Mouse (Mus musculus): Measurements from ENCODE around the gene 4930519P11Rik. TPM values are rescaled to one million over a fixed set of nuclear protein-coding genes. Genes with fewer than 3 reads are reported as not detected.

Gene 4930519P11Rik
- total and polyA plus RNA-seq, 2 experiments from 2014 or later = not detected

DNA sequence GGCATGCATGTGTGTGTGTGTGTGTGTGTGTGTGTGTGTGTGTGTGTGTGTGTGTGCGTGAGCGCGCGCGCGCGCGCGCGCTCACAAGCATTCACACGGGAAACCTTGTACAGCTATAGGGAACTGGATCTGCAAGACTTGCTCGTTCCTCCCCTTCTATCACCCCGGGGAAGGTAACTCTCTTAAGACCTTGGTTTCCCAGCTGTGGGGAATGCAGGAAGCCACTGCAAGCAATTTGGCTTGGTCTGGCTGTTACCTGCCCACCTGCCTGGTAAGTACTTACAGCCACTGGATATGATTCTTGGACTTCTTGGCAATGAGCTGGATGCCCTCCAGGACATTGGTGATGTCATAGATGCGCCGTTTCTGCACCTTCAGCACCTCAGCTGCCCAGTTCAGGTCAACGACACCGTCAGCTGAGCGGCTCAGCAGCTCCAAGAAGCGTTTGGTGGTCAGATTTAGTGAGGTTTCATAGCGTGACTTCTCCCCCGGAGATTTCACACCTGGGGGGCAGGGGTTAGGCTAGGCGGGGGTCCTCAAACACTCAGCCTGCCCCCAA lies 49.5 kb downstream of the 4930519P11Rik start:
- whole genome bisulfite sequencing = 89% methylated on average over 22 of the region's 22 CpGs
- H3K36me3 ChIP-seq (replicated peaks; ENCODE audit: control insufficient read depth, insufficient read depth, low read length) = 0 out of 2 replicates have a peak, but pooled peaks cover 10% of the 10 kb centered on the region
- DNase-seq (ENCODE audit: low spot score) (no peak), ATAC-seq (ENCODE audit: insufficient read depth, low read depth) (no peak)
- no peak overlapping the region for H3K4me2 ChIP-seq (ENCODE audit: low read depth, low read length)
- peaks cover 20% of the 10 kb centered on the region; the same call in 1 of the 2 replicates for H3K4me1 ChIP-seq (ENCODE audit: control insufficient read depth, insufficient read depth)
- H3K9me3 ChIP-seq (replicated peaks; ENCODE audit: control insufficient read depth, low read length) = no peaks in the 10 kb centered on the region
- H3K4me3 ChIP-seq (ENCODE audit: low read depth, low read length) = no peak overlapping the region
- TF ChIP-seq EP300 (IDR thresholded peaks at IDR 0.05; ENCODE audit: low read depth) = no peak
- no peak overlapping the region for H3K9ac ChIP-seq (replicated peaks; ENCODE audit: low read depth, low read length)
- H3K27ac ChIP-seq (ENCODE audit: low read depth) = no peak overlapping the region
- H3K27me3 ChIP-seq (ENCODE audit: control insufficient read depth, insufficient read depth, low read length) = no peaks in the 10 kb centered on the region

Other genes with a start within 250 kb of the 4930519P11Rik start
- gene Cdk5rap1, start 240.4 kb downstream of the 4930519P11Rik start, total RNA-seq (2014; rRNA removed; ENCODE audit: low replicate concordance) = 12.9 and 32.7 TPM in 2 replicates
- 20.5 and 24.9 TPM in 2 replicates for gene Cdk5rap1, start 240.4 kb downstream of the 4930519P11Rik start, polyA plus RNA-seq (2015; fragmentation: Nextera tagmentation; extraction: Ambion mirVana)
- gene Snta1, start 205.3 kb downstream of the 4930519P11Rik start, total RNA-seq (2014; rRNA removed; ENCODE audit: low replicate concordance) = 139 and 158 TPM in 2 replicates
- 66.9 and 67.8 TPM in 2 replicates for gene Snta1, start 205.3 kb downstream of the 4930519P11Rik start, polyA plus RNA-seq (2015; fragmentation: Nextera tagmentation; extraction: Ambion mirVana)
- 28.0 and 45.1 TPM in 2 replicates for gene Cbfa2t2, start 177.0 kb downstream of the 4930519P11Rik start, total RNA-seq (2014; rRNA removed; ENCODE audit: low replicate concordance)
- gene Cbfa2t2, start 177.0 kb downstream of the 4930519P11Rik start, polyA plus RNA-seq (2015; fragmentation: Nextera tagmentation; extraction: Ambion mirVana) = 18.1 and 18.2 TPM in 2 replicates
- 2.0 TPM in 1 of 2 replicates, not detected in the other for gene 1700003F12Rik, start 66.4 kb downstream of the 4930519P11Rik start, total RNA-seq (2014; rRNA removed; ENCODE audit: low replicate concordance)
- 0.70 and 1.1 TPM in 2 replicates for gene 1700003F12Rik, start 66.4 kb downstream of the 4930519P11Rik start, polyA plus RNA-seq (2015; fragmentation: Nextera tagmentation; extraction: Ambion mirVana)
- gene Actl10, start 61.7 kb downstream of the 4930519P11Rik start, total RNA-seq (2014; rRNA removed; ENCODE audit: low replicate concordance) = 0.23 TPM in 1 of 2 replicates, not detected in the other
- gene Actl10, start 61.7 kb downstream of the 4930519P11Rik start, polyA plus RNA-seq (2015; fragmentation: Nextera tagmentation; extraction: Ambion mirVana) = not detected in 2 replicates
- gene Necab3, start 54.5 kb downstream of the 4930519P11Rik start, total RNA-seq (2014; rRNA removed; ENCODE audit: low replicate concordance) = 2.8 and 3.9 TPM in 2 replicates
- 1.3 and 2.0 TPM in 2 replicates for gene Necab3, start 54.5 kb downstream of the 4930519P11Rik start, polyA plus RNA-seq (2015; fragmentation: Nextera tagmentation; extraction: Ambion mirVana)
- 8.4 and 11.0 TPM in 2 replicates for gene E2f1, start 43.5 kb downstream of the 4930519P11Rik start, total RNA-seq (2014; rRNA removed; ENCODE audit: low replicate concordance)
- gene E2f1, start 43.5 kb downstream of the 4930519P11Rik start, polyA plus RNA-seq (2015; fragmentation: Nextera tagmentation; extraction: Ambion mirVana) = 6.1 and 6.4 TPM in 2 replicates
- gene Pxmp4, start 9.7 kb downstream of the 4930519P11Rik start, total RNA-seq (2014; rRNA removed; ENCODE audit: low replicate concordance) = 29.4 and 97.5 TPM in 2 replicates
- gene Pxmp4, start 9.7 kb downstream of the 4930519P11Rik start, polyA plus RNA-seq (2015; fragmentation: Nextera tagmentation; extraction: Ambion mirVana) = 40.0 and 42.7 TPM in 2 replicates
- 1.1 and 4.4 TPM in 2 replicates for gene Zfp341, start 140 bp downstream of the 4930519P11Rik start, total RNA-seq (2014; rRNA removed; ENCODE audit: low replicate concordance)
- 0.40 and 0.54 TPM in 2 replicates for gene Zfp341, start 140 bp downstream of the 4930519P11Rik start, polyA plus RNA-seq (2015; fragmentation: Nextera tagmentation; extraction: Ambion mirVana)
- 75.6 and 80.7 TPM in 2 replicates for gene Chmp4b, start 38.3 kb upstream of the 4930519P11Rik start, total RNA-seq (2014; rRNA removed; ENCODE audit: low replicate concordance)
- 20.1 and 23.5 TPM in 2 replicates for gene Chmp4b, start 38.3 kb upstream of the 4930519P11Rik start, polyA plus RNA-seq (2015; fragmentation: Nextera tagmentation; extraction: Ambion mirVana)
- gene Gm14214, start 156.6 kb upstream of the 4930519P11Rik start, total RNA-seq (2014; rRNA removed; ENCODE audit: low replicate concordance) = not detected in 2 replicates
- gene Gm14214, start 156.6 kb upstream of the 4930519P11Rik start, polyA plus RNA-seq (2015; fragmentation: Nextera tagmentation; extraction: Ambion mirVana) = not detected in 2 replicates
- gene Raly, start 177.7 kb upstream of the 4930519P11Rik start, total RNA-seq (2014; rRNA removed; ENCODE audit: low replicate concordance) = 255 and 266 TPM in 2 replicates
- 21.5 and 21.7 TPM in 2 replicates for gene Raly, start 177.7 kb upstream of the 4930519P11Rik start, polyA plus RNA-seq (2015; fragmentation: Nextera tagmentation; extraction: Ambion mirVana)
- gene a, start 178.0 kb upstream of the 4930519P11Rik start, total RNA-seq (2014; rRNA removed; ENCODE audit: low replicate concordance) = not detected in 2 replicates
- gene a, start 178.0 kb upstream of the 4930519P11Rik start, polyA plus RNA-seq (2015; fragmentation: Nextera tagmentation; extraction: Ambion mirVana) = not detected in 2 replicates

Data from heart, postnatal 0 days (tissue).